Mouse (Mus musculus) hindbrain, embryonic 14.5 days (tissue): Measurements from ENCODE around the gene Gm11111. TPM values are rescaled to one million over a fixed set of nuclear protein-coding genes. Genes with fewer than 3 reads are reported as not detected.
A peak's percentile ranks its signal among the peaks of the same experiment; 100 is the strongest.
"Not testable (repeated sequence)": the region's sequence is repeated elsewhere in the genome, so short reads cannot be mapped to it uniquely, and the experiment has no call there.

Source experiments
- ATAC-seq: fragments of 200-750 bp; cut with Nextera tagmentation; 2 replicates; pipeline ENCODE4 v1.8.0; 2017; ENCODE audit warnings: moderate number of reproducible peaks, mild to moderate bottlenecking, moderate TSS enrichment, moderate library complexity; ENCODE audit not compliant: low FRiP score
- DNase-seq: peaks from one replicate; pipeline ENCODE4 v3.0.0-alpha.2; 2015; ENCODE audit warnings: low spot score
- H3K27ac ChIP-seq: fragments of 300-500 bp; sonication (generic); 2 replicates; pipeline ENCODE4 v1.5.1; 2014; ENCODE audit warnings: mild to moderate bottlenecking, moderate library complexity
- H3K27me3 ChIP-seq: fragments of 300-500 bp; sonication (generic); 2 replicates; pipeline ENCODE4 v1.6.1; 2014; ENCODE audit warnings: mild to moderate bottlenecking, low read length, mixed read lengths; ENCODE audit not compliant: control insufficient read depth, insufficient read depth
- H3K36me3 ChIP-seq: fragments of 300-500 bp; sonication (generic); replicated peaks from 2 replicates; pipeline ENCODE4 v1.6.1; 2014; ENCODE audit not compliant: control insufficient read depth, insufficient read depth
- H3K4me1 ChIP-seq: fragments of 300-500 bp; sonication (generic); replicated peaks from 2 replicates; pipeline ENCODE4 v1.6.1; 2014; ENCODE audit warnings: antibody characterized with exemption, low read length, mixed read lengths; ENCODE audit not compliant: control insufficient read depth, insufficient read depth
- H3K4me2 ChIP-seq: fragments of 300-500 bp; sonication (generic); replicated peaks from 2 replicates; pipeline ENCODE4 v1.6.1; 2014; ENCODE audit warnings: mild to moderate bottlenecking, moderate library complexity
- H3K4me3 ChIP-seq: fragments of 300-500 bp; sonication (generic); replicated peaks from 2 replicates; pipeline ENCODE4 v1.5.1; 2014; ENCODE audit warnings: mild to moderate bottlenecking, low read length
- H3K9ac ChIP-seq: fragments of 300-500 bp; sonication (generic); 2 replicates; pipeline ENCODE4 v1.6.1; 2014
- H3K9me3 ChIP-seq: fragments of 300-500 bp; sonication (generic); 2 replicates; pipeline ENCODE4 v1.6.1; 2016; ENCODE audit warnings: low read length; ENCODE audit not compliant: control insufficient read depth
- WGBS: fragments of 180-500 bp; shearing (Covaris S2); extraction: QIAGEN DNeasy Blood & Tissue Kit; methylation state at CpG from one replicate; pipeline ENCODE4 v1.1.7; 2014; 5-methylcytosine and 5-hydroxymethylcytosine counted together
- polyA plus RNA-seq: library from polyadenylated mRNA; unstranded; fragments of >200 nt; fragmentation: Nextera tagmentation; extraction: Ambion mirVana; gene quantifications from 2 replicates; pipeline ENCODE4 v1.2.1, GENCODE M21; 2014

Gm11111 gene
- polyA plus RNA-seq, 1 experiment from 2014 or later, result not detected

DNA sequence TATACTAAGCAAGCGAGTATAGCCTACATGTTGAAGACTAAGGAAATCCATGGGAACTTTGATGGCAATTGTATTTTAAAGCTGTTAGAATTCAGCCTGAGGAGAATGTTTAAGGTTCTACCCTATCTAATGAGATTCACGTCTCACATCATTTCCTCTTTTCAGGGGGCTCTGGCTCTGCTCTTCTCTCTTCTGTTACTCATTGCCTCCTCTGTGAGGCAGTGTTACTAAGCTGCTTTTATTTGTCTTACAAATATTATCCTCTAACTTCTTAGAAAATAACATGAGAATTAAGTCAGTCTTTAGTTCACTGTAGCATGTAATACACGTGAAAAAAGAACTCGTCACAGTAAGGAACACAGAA is 23.0 kb downstream of the Gm11111 start:
- peaks cover 14% of the 10 kb centered on the region for H3K4me1 ChIP-seq
- peak; percentile 43; the same call in 1 of the 2 replicates for ATAC-seq
- H3K36me3 ChIP-seq, result no peaks in the 10 kb centered on the region
- H3K9me3 ChIP-seq, result no peaks in the 10 kb centered on the region
- H3K27me3 ChIP-seq, result no peaks in the 10 kb centered on the region
- no peak overlapping the region for H3K4me2 ChIP-seq
- DNase-seq, result peak; percentile 36
- no peak overlapping the region for H3K9ac ChIP-seq
- WGBS, result 55% methylated on average over 4 of the region's 4 CpGs
- H3K4me3 ChIP-seq, result no peak overlapping the region
- no peak overlapping the region for H3K27ac ChIP-seq

DNA sequence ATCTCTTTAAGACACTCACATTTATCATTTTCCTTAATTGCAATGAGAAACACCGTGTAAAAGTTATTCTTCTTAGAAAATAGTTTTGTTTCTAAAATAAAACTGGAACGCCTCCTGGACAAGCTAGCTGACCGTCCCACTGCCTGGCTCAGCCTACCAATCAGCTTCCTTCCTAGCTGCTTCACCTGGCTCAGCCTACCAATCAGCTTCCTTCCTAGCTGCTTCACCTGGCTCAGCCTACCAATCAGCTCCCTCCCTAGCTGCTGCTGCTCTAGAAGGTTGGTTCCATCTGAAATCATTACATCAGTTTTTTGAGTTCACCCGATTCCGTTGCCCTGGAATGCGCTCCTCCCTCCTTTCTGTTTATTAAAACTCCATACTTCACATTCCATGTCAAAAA is 24.0 kb downstream of the Gm11111 start:
- not testable (repeated sequence) for H3K4me3 ChIP-seq, H3K9ac ChIP-seq, H3K36me3 ChIP-seq, H3K9me3 ChIP-seq, H3K4me2 ChIP-seq, H3K27ac ChIP-seq, ATAC-seq, DNase-seq, H3K27me3 ChIP-seq
- WGBS, result 87% methylated on average over 6 of the region's 6 CpGs
- peaks cover 14% of the 10 kb centered on the region for H3K4me1 ChIP-seq

DNA sequence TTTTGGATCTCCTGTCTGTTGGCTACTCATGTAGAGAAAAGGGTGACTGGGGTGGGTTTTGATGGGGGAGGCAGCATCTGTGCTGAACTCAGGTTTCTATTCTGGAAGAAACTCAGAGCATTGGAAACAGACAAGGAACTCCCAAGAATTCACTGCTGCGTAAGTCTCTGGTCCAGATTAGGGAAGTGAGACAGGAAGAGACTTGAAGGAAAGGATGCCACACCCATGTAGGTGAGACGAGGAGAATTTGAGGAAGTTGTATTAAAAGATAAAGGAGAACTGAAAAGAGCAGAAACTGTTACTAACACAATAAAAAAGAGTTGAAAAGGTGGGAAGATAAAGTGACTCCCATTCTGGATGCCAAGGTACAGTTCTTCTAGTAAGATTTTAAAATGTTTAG is 25.9 kb downstream of the Gm11111 start:
- Histone ChIP-seq H3K4me3 (no peak overlapping the region), H3K27ac (no peak overlapping the region)

DNA sequence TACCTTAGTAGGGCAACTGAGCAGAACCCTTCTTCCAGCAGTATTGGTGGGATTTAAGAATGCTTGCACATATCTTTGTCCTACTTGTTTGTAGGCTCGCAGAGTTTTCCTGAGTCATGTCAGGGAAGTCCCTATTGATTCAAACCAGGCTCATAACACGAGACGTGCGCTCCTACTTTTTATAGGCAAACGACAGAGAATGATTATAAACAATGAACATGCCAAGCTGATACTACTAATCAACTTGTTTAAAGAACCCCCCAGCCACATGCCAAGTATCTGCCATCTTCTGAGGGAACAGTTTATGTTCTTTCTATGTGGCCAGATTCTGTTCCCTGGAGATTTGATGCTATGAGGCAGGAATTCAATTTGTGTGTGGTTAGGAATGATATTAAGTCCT is 28.3 kb downstream of the Gm11111 start:
- WGBS, result 66% methylated on average over 5 of the region's 5 CpGs
- Histone ChIP-seq H3K27ac (no peak overlapping the region), H3K4me3 (no peak overlapping the region), H3K36me3 (no peaks in the 10 kb centered on the region), H3K27me3 (no peaks in the 10 kb centered on the region), H3K4me2 (no peak overlapping the region), H3K9ac (no peak overlapping the region), H3K4me1 (no peaks in the 10 kb centered on the region), H3K9me3 (no peaks in the 10 kb centered on the region)
- DNase-seq (no peak), ATAC-seq (no peak)

More for the DNA sequence above, 25.9 kb downstream of the Gm11111 start:
- Histone ChIP-seq H3K4me1 (peaks cover 14% of the 10 kb centered on the region), H3K4me2 (no peak overlapping the region), H3K27me3 (no peaks in the 10 kb centered on the region), H3K9ac (no peak overlapping the region), H3K36me3 (no peaks in the 10 kb centered on the region), H3K9me3 (no peaks in the 10 kb centered on the region)
- no peak for ATAC-seq
- no peak for DNase-seq
- 86% methylated on average over 2 of the region's 2 CpGs for WGBS

DNA sequence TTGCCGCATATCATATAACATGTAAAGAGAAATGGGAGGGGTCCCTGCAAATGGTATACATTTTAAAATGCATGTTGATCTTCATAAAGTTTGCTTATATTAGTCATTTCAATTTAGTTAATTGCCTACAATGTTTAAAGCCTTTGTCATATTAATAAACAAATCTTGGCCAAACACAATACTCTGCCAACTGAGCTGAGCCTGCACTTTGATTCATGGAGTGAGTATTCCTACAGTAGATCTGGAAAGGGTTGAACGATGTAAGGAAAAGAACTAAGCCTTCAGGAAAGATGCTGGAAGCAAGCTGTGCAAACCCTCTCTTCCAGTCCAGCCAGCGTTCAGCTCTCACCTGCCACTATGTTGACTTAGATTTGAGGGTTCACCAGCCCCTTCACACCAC is 29.6 kb downstream of the Gm11111 start:
- Histone ChIP-seq H3K27me3 (no peaks in the 10 kb centered on the region), H3K4me2 (no peak overlapping the region), H3K4me1 (no peaks in the 10 kb centered on the region), H3K4me3 (no peak overlapping the region), H3K9me3 (no peaks in the 10 kb centered on the region), H3K27ac (no peak overlapping the region), H3K36me3 (no peaks in the 10 kb centered on the region), H3K9ac (no peak overlapping the region)
- WGBS, result 93% methylated on average over 3 of the region's 3 CpGs
- no peak for ATAC-seq
- DNase-seq, result no peak

DNA sequence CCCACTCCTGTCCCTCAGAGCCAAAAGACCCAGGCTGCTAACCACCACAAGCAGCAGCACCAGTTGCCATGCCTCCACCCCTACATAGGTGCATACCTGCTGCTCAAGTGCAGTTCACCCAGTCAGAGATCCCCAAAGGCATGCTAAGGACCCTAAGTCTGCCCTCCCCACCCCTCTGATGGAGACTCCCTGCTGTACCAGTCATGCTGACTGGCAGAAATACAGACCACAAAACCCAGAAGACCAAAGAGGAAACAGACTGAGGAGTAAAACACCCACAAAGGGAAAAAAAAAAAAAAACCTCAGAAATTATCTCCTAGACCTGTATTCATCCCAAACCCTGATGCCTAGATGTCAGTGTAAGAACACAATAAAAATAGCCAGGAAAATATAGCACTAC is 33.4 kb downstream of the Gm11111 start:
- H3K27me3 ChIP-seq, result no peaks in the 10 kb centered on the region
- DNase-seq (no peak), ATAC-seq (no peak)
- H3K9ac ChIP-seq, result no peak overlapping the region
- no peak overlapping the region for H3K27ac ChIP-seq
- H3K4me2 ChIP-seq, result no peak overlapping the region
- no peak overlapping the region for H3K4me3 ChIP-seq
- H3K4me1 ChIP-seq, result no peaks in the 10 kb centered on the region
- no peaks in the 10 kb centered on the region for H3K36me3 ChIP-seq
- no peaks in the 10 kb centered on the region for H3K9me3 ChIP-seq

Other genes starting within 250 kb of the Gm11111 start
- 1.6 and 1.8 TPM in 2 replicates for gene Cfap299, start 223.4 kb upstream of the Gm11111 start, polyA plus RNA-seq